8 mouse cellular contexts compared by ENCODE assay signal in the genomic region with DNA sequence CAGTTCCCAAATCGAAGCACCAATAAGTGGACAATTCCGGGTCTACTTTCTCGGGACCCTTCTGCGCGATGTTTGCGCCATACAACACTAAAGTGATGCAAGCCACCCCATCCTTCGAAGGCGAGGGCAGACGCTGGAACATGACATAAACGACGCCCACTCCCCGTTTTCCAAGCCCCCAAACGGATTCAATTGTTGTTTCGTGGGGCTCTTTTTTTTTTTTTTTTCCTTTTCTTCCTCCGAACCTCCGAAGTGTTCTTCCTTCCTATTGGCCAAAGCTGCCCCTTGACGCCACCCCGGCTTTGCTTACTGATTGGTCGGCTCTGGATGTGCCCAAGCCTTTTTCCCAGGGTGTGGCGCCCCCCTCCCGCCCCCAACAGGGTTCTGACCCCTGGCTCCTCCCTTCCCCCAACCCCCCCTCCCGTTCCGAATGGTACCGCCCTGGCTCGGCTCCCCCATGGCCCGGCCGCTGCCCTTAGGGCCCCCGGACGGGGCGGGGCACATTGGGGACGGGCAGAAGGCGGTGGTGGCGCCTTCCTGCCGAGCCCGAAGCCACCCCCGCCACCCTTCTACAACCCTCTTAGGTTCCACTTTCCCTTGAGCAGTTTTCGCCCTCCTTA. TPM values are rescaled to one million over a fixed set of nuclear protein-coding genes. Genes with fewer than 3 reads are reported as not detected.
DNase-seq lines count a peak whose midpoint lies in the region; ATAC-seq and TF ChIP-seq lines count a peak whose summit lies in the region.

No protein-coding gene starts in this region.

- 0 out of 2 replicates have a peak, but pooled peaks cover 4% of the 10 kb centered on the region for H3K36me3 ChIP-seq in hindbrain, postnatal 0 days (ENCODE audit: insufficient read depth, low read length)
- H3K36me3 ChIP-seq in macrophage (ENCODE audit: inconsistent target): no peaks in the 10 kb centered on the region

- H3K4me1 ChIP-seq in hindbrain, postnatal 0 days (ENCODE audit: insufficient read depth, low read length): no peaks in the 10 kb centered on the region

- peak overlapping the region; percentile 48 for H3K4me3 ChIP-seq in hindbrain, postnatal 0 days (ENCODE audit: low read length)
- H3K4me3 ChIP-seq in macrophage (ENCODE audit: inconsistent target): peak overlapping the region; percentile 56

- peak; percentile 87 for ATAC-seq in hindbrain, postnatal 0 days

- H3K4me2 ChIP-seq in hindbrain, postnatal 0 days (ENCODE audit: low read depth, low read length): peak overlapping the region; percentile 64

- DNase-seq in R1 (ENCODE audit: low read depth, low spot score): peak; percentile 92
- peak; percentile 77 to 85 for DNase-seq in cerebellum, postnatal 36 days
- DNase-seq in frontal cortex, postnatal 14 days (ENCODE audit: low spot score in 2 of 2): peak; percentile 50 to 55
- peak; percentile 85 for DNase-seq in hindbrain, postnatal 0 days (ENCODE audit: low spot score)
- DNase-seq in left cerebral cortex, adult 8-10 months (ENCODE audit: low spot score in 2 of 2): peak; percentile 31 to 77
- DNase-seq in right cerebral cortex, postnatal 10 days (ENCODE audit: low spot score in 2 of 2): peak; percentile 88
- peak; percentile 60 to 84 for DNase-seq in urinary bladder, postnatal 36 days (ENCODE audit: low spot score in 2 of 2)

- peak overlapping the region; percentile 78 for H3K27ac ChIP-seq in hindbrain, postnatal 0 days
- peak overlapping the region; percentile 77 for H3K27ac ChIP-seq in macrophage

- TF ChIP-seq CTCF in hindbrain, postnatal 0 days (IDR thresholded peaks at IDR 0.05; ENCODE audit: low read depth): no peak

- 25% methylated on average over 36 of the region's 37 CpGs for WGBS in hindbrain, postnatal 0 days
- WGBS in macrophage (ENCODE audit: missing documents): 21% methylated on average over 21 of the region's 37 CpGs

- peak overlapping the region; percentile 54 for H3K9ac ChIP-seq in hindbrain, postnatal 0 days (replicated peaks; ENCODE audit: low read length)

- H3K79me2 ChIP-seq in macrophage (ENCODE audit: inconsistent target): no peaks in the 10 kb centered on the region

- H3K9me3 ChIP-seq in hindbrain, postnatal 0 days (ENCODE audit: low read length): no peaks in the 10 kb centered on the region

- H3K27me3 ChIP-seq in hindbrain, postnatal 0 days (ENCODE audit: insufficient read depth, low read length): no peaks in the 10 kb centered on the region

RNA-seq across cellular contexts. Expression of gene Utp14a, which starts 27.8 kb away (rescaled TPM):
- 2.8 and 5.8 TPM in 2 replicates for total RNA-seq in hindbrain, postnatal 0 days (2014; rRNA removed)
- polyA plus RNA-seq in hindbrain, postnatal 0 days (2015; fragmentation: Nextera tagmentation; extraction: Ambion mirVana): 12.7 and 13.8 TPM in 2 replicates
- 10 to 100 TPM; 14.9 to 16.8 (median 15.5) TPM for total RNA-seq in left cerebral cortex, adult 8-10 months (2022)
- 10 to 100 TPM; 18.2 to 69.9 (median 55.7) TPM for total RNA-seq in macrophage (2018; cell fraction: chromatin; rRNA removed)
- 10 to 100 TPM; 17.7 to 36.8 (median 28.4) TPM for total RNA-seq in macrophage (2018; cell fraction: cytosol; rRNA removed)
- 10 to 100 TPM; 19.7 to 75.5 (median 42.4) TPM for total RNA-seq in macrophage (2018; cell fraction: nucleus; rRNA removed)
- 28.6 to 42.0 TPM (median 33.0 TPM) in 3 replicates for polyA plus RNA-seq in macrophage (2018)

RNA-seq across cellular contexts. Expression of gene Bcorl1, which starts 56.7 kb away (rescaled TPM):
- 7.8 and 8.5 TPM in 2 replicates for total RNA-seq in hindbrain, postnatal 0 days (2014; rRNA removed)
- polyA plus RNA-seq in hindbrain, postnatal 0 days (2015; fragmentation: Nextera tagmentation; extraction: Ambion mirVana): 3.3 and 4.0 TPM in 2 replicates
- total RNA-seq in left cerebral cortex, adult 8-10 months (2022): 10 to 100 TPM; 19.9 to 24.8 (median 22.8) TPM
- 10 to 100 TPM in 20 of 26 experiments, 1 to 10 TPM in 6; 2.9 to 71.1 (median 16.7) TPM for total RNA-seq in macrophage (2018; cell fraction: chromatin; rRNA removed)
- total RNA-seq in macrophage (2018; cell fraction: cytosol; rRNA removed): 1 to 10 TPM; 2.3 to 9.6 (median 4.8) TPM
- 10 to 100 TPM in 11 of 26 experiments, 1 to 10 TPM in 15; 3.6 to 48.2 (median 8.7) TPM for total RNA-seq in macrophage (2018; cell fraction: nucleus; rRNA removed)
- 3.5 to 20.1 TPM (median 3.8 TPM) in 3 replicates for polyA plus RNA-seq in macrophage (2018)

Comparison
In these comparisons a context has a peak if more than half of its experiments do, and no peak if none do; other contexts are left out.
1. Peak in every context shown above with its lines: DNase-seq, ATAC-seq, H3K4me3 ChIP-seq and H3K27ac ChIP-seq.